Mouse (Mus musculus): Measurements from ENCODE around the gene Slc16a3. TPM values are rescaled to one million over a fixed set of nuclear protein-coding genes. Genes with fewer than 3 reads are reported as not detected.
A peak's percentile ranks its signal among the peaks of the same experiment; 100 is the strongest.

The Slc16a3 gene
- 100 to 1,000 TPM; 313 to 418 TPM for total RNA-seq (2021)
- long read RNA-seq, experiment 1, full-length matches to known transcripts, result 442 of 523 reads
- long read RNA-seq, experiment 1, partial matches to known transcripts, result 59 of 523 reads
- long read RNA-seq, experiment 1, other reads (novel, unspliced or antisense), result 22 of 523 reads
- long read RNA-seq, experiment 2, full-length matches to known transcripts, result 674 of 797 reads
- long read RNA-seq, experiment 2, partial matches to known transcripts, result 72 of 797 reads
- long read RNA-seq, experiment 2, other reads (novel, unspliced or antisense), result 51 of 797 reads

DNA sequence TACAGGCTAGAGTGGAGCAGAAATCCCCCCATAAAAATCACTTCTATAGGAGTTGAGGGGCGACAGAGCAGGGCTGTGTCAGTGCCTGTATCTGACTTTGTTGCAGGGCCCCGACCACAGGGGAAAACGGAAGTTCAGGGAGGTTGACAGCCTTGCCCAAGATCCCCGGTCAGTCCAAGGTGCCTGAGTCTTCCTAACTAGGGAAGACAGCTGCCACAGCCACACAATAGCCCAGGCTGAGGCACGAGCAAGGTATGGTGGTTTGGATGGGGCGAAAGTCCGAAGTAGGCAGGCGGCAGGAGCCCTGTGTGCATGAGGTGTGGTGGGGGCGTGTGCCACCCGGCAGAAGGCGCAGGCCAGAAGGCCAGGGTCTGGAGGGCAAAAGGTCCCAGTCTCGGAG lies at the start of gene Slc16a3:
Gene Slc16a3, plus strand, starts transcription at position 153 of the 400 bp plus-strand sequence.
- DNase-seq, result no peak

DNA sequence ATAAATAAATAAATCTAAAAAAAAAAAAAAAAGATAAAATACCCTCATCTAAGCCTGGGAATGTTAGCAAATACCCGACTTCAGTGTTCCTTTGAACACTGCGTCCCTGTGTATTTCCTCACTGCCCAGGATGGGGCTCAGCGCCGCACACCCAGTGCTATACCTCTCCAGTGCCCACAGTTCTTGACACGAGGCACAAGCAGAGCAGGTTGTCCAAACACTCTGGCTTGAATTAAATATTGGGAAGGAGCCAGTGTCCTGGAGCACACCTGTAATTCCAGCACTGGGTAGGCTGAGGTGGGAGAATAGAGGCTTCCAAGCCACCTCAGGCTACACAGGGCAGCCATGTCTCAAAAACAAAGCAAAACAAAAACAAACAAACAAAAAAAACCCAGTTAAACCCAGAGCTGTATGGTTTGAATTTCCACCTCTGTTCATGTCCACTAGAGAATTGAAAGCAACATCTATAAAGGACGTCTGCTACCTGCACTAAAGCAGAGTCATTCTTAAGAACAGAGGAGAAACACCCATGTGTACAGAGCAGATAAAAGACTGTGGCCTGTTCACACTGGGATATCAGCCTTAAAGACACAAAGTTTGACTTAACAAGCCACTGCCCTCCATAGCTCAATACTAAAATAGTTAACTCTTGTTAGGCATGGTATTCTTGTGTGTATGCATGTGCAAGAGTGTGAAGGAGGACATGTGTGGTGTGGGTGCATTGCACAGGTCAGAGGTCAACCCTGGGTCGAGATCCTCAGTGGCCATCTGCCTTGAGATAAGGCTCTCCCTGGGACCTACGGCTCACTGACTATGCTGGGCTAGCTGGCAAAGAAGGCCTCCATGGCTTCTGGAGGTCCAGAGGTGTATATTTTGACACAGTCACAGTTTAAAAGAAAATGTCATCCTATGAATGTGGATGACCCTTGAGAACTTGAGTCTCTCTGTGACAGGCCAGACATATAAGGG lies 47.7 kb upstream of the Slc16a3 start:
- no peak for DNase-seq

- no peak for DNase-seq
Measured at GRCm38 (mm10) chr11:120901729-120902486, 46.4 kb upstream of the Slc16a3 start.

DNA sequence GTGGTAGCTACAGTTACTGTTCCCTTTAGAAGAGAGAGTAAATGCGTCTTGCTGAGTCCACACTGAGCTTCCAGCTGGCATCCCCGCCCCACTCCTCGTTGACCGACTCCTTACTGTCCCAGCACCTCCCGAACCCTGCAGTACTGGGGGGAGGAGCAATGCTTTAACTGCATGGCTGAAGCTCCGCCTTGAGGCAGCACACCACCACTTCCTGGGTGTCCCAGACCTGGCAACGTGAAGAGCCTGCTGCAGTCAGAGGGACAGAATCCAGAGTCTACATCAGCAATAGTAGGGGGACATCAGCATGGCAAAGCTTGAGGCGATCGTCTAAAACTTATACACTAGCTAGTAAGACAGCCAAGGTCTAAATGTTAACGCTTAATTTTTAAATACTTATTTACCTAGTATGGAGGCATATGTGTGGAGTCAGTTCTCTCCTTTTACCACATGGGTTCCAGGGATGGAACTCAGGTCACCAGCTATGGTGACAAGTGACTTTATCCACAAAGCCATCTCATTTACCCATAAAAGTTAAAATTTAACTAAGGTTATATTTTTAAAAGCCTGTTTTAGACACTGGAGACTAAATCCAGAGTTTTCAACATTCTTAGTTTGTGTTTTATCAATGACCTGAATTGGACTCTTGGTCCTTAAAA lies 45.7 kb upstream of the Slc16a3 start:
- no peak for DNase-seq

- DNase-seq, result no peak
Measured at GRCm38 (mm10) chr11:120903159-120903850, 45.0 kb upstream of the Slc16a3 start.

DNA sequence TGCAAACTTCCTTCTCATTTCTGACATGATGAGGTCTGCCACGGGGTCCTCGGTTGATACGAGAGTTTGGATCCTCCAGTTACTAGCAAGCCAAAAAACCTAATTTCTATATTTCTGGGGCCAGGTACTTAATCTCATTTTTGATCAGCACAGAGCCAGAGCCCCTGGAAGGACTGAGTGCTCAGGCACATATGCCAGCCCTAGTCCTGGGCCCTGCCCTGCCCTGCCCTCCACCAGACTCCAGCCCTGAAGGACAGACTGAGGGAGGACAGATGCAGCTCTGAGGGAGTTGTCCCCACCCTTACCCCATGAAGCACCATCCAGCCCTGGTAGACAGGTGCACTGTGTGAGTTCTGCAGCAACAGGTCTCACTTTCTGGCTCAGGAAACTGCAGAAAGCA lies 43.7 kb upstream of the Slc16a3 start:
- no peak for DNase-seq

GRCm38 (mm10) chr11:120905430-120905873 lies 42.8 kb upstream of the Slc16a3 start:
- peak; percentile 50 for DNase-seq

DNA sequence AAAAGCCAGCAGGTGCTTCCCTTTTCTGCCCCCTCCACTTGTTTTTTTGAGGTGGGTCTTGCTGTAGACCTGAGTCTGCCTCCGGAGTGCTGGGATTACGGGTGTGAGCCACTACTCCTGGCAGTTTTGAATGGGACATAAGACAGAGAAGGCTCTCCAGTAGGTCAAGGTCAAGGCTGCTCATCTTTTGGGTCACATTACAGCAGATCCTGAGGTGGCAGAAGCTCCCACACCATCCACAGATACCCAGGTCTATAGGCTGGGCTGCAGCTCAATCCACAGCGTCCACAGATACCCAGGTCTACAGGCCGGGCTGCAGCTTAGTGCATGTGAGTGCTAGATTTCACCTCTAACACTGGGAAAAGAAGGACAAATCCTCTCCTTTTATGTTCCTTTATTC lies 34.5 kb upstream of the Slc16a3 start:
- DNase-seq, result no peak

- no peak for DNase-seq
Measured at GRCm38 (mm10) chr11:120916477-120916876, 31.8 kb upstream of the Slc16a3 start.

- DNase-seq, result no peak
Measured at GRCm38 (mm10) chr11:120917756-120918155, 30.5 kb upstream of the Slc16a3 start.

DNA sequence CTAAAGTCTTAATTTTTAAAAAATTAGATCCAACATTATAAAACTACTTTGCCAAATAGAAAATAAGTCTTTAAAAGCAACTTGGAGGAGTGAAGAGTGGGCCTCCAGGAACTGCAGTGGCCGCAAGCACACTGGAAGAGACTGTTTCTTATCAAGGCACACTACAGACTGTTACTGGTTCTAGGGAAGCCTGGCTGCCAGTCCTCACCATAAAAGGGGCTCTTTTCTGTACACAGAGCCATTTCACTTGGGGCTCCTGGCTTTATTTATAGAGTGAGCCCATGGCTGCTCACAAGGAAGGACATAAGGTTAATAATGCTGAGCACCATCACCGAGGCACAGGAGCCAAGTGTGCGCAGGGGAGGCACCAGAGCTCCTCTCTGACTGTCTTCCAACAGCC lies 25.8 kb upstream of the Slc16a3 start:
- DNase-seq, result no peak

DNA sequence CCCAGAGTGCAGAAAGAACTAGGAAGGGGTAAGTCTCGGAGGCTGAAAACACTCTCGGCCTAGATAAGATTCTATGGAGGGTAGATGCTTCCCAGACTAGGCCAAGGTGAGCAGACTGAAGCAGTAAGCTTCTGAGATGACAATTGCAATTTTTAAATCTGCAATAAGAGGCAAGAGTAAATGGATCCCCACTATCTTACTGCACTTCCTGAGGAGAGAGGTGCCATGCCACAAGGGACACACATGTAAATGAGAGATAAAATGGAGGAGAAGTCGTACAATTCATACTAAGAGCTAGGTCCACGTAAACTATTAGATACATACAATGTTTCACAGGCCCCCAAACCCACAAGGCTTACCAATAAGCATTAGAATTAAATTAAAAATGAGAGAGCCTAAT lies 19.8 kb upstream of the Slc16a3 start:
- no peak for DNase-seq

- DNase-seq, result peak; percentile 59
Measured at GRCm38 (mm10) chr11:120931479-120931878, 16.8 kb upstream of the Slc16a3 start.

DNA sequence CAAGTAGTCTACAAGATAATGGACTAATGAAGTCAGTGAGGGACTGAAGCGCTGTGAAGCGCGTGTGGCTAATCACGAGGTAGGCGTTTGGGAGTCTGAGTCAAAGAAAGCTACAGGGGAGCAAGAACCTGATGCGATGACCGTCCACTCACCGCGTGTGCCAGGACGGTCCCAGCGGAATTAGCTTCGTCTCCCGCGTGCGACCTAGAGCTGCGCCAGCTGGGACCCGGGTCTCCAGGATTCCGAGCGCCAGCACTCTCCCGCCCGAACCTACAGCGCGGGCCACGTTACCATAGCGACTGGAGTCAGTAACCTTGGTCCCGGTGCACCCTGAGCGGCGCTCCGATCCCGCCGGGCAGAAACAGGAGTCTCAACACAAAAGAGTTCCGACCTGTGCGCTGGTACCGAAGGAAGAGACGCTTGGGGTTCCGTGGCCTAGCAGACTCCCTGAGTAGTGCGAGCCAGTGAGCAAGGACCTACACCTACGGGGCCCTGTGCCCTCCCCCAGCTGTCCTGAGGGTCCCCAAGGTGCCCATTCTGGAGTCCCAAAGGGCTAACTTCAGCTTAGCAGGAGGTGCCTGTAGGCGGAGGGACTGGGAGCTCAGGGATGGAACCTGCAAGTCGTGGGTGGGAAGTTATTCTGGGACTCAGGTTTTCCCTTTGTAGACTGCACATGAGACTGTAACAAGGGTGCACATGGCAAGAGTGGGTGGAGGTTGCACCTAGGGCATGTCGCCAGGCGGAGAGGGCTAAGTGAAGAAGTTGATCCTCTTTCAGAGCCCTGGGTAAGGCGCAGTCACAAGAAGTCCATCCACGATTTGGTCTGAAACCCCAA lies 15.5 kb upstream of the Slc16a3 start, which contains the start of gene Ccdc57:
Gene Ccdc57, minus strand, starts transcription at position 309 of the 835 bp plus-strand sequence.
- DNase-seq, result peak; percentile 84

DNA sequence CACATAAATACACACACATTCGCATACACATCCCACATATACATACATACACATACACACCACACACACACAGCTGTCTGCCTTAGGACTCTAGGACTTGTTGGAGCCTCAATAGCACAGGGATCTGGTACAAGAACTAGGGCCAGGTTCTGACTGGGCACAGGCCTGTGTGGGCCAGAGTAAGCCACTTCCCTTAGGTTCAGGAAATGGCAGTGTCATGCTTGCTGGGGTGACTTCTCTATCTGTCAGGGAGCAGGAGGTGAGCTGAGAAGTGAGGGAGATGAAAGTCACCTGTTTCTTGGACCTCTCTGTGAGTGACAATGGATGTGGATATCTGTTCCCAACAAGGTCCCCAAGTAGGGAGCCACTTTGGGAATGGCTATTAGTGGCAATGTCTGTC lies 10.3 kb upstream of the Slc16a3 start:
- no peak for DNase-seq

GRCm38 (mm10) chr11:120938795-120939194 lies 9.5 kb upstream of the Slc16a3 start:
- no peak for DNase-seq

DNA sequence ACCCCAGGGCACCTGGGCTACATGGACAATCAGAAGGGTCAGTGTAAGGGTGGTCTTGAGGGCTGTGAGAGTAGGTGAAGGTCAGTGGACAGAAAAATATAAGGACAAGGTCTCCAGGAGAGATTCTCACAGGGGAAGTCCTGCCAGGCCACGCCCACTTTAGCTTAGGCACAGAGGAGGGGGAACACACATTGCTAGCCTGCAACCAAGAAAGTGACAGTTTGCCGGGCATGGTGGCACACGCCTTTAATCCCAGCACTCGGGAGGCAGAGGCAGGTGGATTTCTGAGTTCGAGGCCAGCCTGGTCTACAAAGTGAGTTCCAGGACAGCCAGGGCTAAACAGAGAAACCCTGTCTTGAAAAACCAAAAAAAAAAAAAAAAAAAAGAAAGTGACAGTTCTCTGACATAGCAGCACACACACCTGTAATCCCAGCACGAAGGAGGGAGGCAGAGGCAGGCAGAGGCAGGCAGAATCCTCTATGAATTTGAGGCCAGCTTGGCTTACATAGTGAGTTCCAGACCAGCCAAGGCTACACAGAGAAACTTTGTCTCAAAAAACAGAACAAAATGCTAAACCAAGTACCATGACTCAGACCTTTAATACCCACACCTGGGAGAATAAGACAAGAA lies 8.5 kb upstream of the Slc16a3 start:
- no peak for DNase-seq

- DNase-seq, result no peak
Measured at GRCm38 (mm10) chr11:120940959-120941358, 7.3 kb upstream of the Slc16a3 start.

GRCm38 (mm10) chr11:120945266-120945665 lies 3.0 kb upstream of the Slc16a3 start:
- DNase-seq, result no peak

DNA sequence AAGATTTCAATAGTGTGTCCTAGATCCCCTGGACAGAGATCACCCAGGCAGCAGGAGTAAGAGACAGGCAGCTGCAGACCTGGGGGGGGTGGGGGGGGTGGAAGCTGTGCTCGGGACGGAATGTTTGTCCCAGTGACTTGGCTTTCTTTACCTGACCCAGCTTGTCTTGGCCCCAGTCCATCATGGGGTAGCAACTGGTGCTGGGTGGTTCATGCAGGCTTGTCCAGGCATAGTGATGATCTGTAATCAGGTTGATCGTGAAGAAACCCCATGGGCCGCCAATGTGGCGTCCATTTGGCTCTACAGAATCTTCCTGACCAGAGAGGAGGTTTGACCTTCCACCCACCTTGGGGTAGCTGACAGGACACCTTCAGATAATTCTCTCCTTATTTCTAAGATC lies 2.4 kb upstream of the Slc16a3 start:
- DNase-seq, result peak; percentile 65

Data from gastrocnemius, postnatal 25 days (tissue).